Mouse (Mus musculus) large intestine, adult 2 months (tissue): ENCODE measurements around the gene Upk1b. TPM values are rescaled to one million over a fixed set of nuclear protein-coding genes. Genes with fewer than 3 reads are reported as not detected.
"Not testable (repeated sequence)": the region's sequence is repeated elsewhere in the genome, so short reads cannot be mapped to it uniquely, and the experiment has no call there.

Experiments used
- DNase-seq: peaks from one replicate; pipeline ENCODE4 v3.0.0-alpha.2; 2012; ENCODE audit warnings: low read depth, low spot score
- WGBS: fragments of 180-500 bp; shearing (Covaris S2); methylation state at CpG from one replicate; pipeline ENCODE4 v1.1.7; 2018; 5-methylcytosine and 5-hydroxymethylcytosine counted together
- polyA plus RNA-seq: library from polyadenylated mRNA; depleted of rRNA; stranded (reverse); fragments of >200 nt; gene quantifications from 2 replicates; pipeline ENCODE4 v1.2.3, GENCODE M21; 2012; rRNA removed

Gene Upk1b
- 9.1 and 10.3 TPM in 2 replicates for polyA plus RNA-seq

DNA sequence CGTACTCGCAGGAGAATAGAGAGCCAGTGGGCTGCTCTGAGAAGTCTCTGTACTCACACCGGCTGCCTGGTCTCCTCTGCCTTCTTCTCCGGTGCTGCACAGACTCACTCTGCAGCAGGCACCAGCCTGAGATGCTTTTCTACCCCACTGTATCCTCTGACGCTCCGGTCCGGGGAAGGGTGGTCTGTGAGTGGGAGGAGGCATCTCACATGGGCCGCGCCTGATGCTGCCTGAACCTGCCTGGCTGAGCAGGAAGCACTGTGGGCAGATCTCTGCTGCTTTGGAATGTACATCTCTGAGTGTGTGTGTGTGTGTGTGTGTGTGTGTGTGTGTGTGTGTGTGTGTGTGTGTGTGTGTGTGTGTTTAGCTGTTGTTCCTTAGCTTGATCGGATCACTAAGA, at the start of gene Upk1b:
TSS of gene Upk1b (minus strand) at position 238 of the 400 bp plus-strand sequence.
- DNase-seq: no peak
- WGBS: 43% methylated on average over 10 of the region's 10 CpGs

DNA sequence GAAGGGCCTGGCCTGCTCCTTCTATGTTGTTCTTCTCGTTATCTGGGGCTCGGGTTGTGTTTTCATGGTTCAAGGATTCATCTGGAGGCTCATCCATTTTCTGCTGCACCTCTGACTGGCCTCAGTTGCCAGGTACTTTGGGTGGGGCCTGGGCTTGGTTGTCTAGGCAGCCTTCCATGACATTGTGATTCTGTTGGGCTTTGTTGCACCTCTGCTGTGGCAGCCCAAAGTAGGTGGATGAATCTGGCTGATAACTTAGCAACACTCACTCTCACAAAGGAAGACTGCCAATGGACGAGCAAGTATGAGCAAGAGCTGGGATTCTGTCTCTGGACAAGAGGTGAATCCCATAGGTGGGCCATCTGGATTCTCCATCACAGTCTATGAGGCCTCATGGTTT, 28.5 kb upstream of the Upk1b start, which contains the start of gene 4930435E12Rik:
TSS of gene 4930435E12Rik (minus strand) at position 101 of the 400 bp plus-strand sequence.
- DNase-seq: no peak
- 86% methylated on average over 3 of the region's 3 CpGs for WGBS

DNA sequence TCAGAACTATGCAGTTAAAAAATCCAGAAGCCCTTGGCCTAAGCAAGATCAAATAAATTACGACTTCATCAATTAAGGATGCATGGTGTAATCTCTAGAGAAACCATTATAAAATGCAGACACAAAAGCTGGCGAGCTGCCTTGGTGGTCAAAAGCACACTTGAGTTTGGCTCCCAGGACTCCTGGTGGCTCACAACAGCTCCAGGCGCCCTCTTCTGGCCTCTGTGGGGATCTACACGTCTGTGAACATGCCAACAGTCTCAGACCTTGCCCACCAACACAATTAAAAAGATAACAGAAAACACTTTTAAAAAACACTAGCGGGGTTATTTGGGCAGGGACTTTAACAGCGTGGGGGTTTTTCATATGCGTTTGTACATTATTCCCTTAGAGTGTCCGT, 12.4 kb upstream of the Upk1b start:
- peak; percentile 55 for DNase-seq
- 16% methylated on average over 8 of the region's 8 CpGs for WGBS

DNA sequence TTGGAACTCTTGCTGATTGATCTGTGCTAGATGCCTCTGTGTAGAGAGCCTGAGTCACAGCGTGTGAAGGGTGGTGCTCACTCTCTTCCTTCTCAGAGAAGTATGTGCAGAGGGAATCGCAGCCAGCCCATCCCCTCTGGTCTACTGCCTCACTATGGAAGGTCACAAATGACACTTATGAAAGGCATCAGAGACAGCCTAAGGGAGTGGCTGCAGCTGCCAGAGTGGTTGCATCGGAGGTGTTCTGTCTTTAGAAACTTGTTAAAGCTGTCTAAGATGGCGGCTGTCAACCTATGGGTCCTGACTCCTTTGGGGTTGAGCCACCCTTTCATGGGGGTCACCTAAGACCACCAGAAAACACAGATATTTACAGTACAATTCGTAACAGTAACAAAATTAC, 10.1 kb upstream of the Upk1b start:
- no peak for DNase-seq
- WGBS: 60% methylated on average over 5 of the region's 5 CpGs

DNA sequence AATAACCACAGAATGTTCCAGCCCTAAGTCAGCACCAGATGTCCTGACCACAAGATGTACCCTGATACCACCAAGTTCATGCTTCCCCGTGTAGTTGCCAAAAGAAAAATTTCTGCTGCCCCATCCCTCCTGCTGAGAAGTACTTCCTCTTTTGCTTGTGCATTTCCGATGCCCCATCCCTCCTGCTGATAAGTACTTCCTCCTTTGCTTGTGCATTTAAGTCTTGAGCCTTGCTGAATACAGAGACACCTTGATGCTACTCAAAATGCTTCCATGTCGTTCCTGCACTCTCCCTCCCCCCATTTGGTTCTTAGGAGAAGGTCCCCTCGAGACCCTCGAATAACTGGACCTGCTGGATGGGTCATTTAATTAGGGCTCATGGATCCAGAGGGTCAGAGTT, 7.7 kb upstream of the Upk1b start:
- 91% methylated on average over 5 of the region's 5 CpGs for WGBS
- DNase-seq: not testable (repeated sequence)

DNA sequence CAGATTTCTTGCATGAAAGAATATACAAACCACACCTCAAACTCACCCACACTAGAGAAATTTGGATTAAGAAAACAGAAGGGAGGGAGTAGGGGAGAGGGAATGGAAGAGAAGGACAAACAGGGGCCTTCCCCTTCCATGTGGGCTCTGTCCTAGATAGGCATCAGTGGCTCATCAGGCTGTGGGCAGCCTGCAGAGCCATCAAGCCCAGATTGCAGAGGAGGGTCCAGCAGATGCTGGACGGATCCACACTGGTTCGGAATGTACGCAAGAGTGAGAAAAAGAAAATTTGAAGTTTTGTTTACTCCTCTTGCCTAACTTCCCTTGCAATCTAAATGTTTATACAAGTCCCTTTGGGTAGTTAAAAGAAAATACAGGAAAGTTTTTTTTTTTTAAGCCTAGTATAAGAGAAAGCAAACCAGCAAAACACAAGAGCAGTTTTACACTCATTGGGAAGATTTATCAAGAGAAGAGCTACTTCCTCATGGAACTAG, 1.1 kb downstream of the Upk1b start:
- 72% methylated on average over 3 of the region's 3 CpGs for WGBS
- DNase-seq: no peak

DNA sequence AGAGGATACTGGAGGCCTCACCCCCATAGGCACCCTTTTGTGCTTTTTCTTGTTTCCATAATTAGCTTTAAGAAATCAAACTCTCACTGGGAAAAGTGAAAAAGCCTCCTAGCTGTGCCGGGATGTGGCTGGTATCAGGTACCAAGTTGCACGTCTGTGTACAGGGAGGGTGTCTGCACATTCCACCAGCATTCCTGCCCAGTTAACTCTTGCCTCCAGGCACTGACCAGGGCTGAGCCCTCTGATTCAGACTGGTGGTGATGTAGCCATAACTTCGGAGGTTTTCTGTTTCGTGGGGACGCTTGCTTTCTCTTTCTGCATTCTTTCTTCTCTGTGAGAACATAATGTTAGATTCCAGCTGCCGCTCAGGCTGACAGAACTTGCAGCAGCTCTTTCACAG, 7.0 kb downstream of the Upk1b start:
- 73% methylated on average over 6 of the region's 6 CpGs for WGBS
- DNase-seq: no peak

DNA sequence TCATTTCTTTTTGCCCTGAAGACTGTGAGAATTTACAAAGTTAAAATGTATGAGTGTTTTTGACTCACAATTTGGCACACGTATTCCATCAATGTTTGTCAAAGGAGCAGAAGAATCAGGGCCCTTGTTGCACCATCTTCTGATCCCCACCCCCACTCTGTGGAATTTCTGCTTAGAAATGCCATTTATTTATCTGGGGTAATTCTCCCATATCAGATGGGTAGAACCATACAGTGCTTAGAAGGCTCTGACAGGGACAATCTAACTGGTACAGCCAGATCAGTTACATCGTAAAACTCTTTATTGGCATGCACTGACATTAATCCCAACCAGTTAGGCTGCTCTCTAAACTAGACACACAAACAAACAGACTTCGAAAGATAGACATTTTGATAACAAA, 10.2 kb downstream of the Upk1b start:
- no peak for DNase-seq
- 31% methylated on average over 3 of the region's 3 CpGs for WGBS

DNA sequence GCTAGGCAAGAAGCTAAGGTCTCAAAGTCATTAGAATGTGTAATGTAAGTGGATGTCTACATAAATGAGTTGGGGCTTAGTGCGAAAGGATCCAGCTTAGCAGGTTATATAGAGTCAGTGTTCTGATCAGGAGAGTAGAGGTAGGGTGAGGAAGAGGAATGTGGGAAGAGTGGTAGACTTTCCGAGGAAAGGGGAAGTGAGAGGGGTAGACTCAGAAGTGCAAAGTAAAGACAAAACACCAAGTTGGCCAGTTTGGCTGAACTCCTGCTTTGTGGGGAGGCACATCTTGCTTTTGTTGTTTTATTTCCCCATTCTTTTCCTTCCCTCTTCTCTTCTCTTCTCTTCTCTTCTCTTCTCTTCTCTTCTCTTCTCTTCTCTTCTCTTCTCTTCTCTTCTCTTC, 11.1 kb downstream of the Upk1b start:
- DNase-seq: no peak
- 90% methylated on average over 2 of the region's 2 CpGs for WGBS

DNA sequence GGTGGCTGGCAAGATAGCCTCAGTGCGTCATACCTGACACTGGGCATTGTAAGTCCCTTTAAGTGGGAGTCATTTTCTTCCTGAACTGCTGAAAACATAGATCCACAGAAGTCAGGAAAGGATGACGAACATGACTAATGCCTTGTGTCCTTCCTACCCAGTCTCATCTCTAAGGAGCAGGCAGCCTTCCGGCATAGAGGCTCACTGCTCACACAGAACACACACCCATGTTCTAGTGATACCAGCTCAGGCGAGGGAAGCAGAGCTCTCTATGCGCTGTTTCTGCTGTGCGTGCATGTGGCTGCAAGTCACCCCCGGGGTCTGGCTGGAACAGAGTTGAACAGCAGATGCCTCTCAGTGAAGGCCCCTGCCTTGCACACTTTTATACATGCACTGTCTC, 14.8 kb downstream of the Upk1b start:
- WGBS: 86% methylated on average over 7 of the region's 7 CpGs
- DNase-seq: no peak

DNA sequence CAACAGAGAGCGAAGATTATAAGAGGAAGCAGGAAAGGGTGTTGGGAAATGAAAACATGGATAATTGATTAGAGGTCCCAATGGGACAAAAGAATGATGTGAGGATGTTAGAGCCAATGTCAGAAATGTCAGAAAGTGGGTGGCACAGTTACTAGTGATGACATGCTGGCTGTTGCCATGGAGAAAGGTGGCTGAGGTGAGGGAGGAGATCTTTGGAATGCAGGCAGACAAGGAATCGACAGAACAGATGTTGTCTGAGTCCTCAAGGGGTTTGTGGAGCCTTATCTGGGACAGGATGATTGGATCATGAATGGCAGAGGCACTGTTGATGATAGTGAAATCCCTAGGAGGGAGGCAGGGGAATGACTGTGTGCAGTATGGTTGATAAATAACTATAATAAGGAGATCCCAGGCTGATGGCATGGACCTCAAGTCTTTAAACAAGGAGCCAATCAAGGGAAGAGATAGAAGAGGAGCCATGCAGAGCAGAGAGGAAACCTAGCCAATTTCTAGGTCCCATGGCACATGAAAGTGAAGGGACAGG, 17.5 kb downstream of the Upk1b start:
- 55% methylated on average over 2 of the region's 2 CpGs for WGBS
- DNase-seq: no peak

DNA sequence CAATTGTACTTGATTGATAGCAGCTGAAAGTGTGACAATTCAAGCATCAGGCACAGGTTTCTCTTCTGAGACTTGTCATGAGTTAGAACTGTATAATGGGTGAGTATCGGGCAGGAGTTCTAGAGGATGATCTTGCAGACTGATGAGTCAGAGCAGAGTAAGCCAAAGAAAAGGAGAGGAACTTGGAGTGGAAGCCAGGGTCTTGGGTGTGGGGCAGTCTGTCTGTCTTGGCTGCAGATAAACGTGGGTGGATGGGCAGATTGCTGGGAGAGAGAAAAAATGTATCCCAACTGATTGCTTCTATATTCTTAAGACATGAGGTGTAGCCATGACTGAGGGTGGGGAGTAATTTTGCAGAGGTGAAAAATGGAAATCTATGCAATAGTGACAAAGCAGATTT, 18.2 kb downstream of the Upk1b start:
- 58% methylated on average over 2 of the region's 2 CpGs for WGBS
- no peak for DNase-seq

DNA sequence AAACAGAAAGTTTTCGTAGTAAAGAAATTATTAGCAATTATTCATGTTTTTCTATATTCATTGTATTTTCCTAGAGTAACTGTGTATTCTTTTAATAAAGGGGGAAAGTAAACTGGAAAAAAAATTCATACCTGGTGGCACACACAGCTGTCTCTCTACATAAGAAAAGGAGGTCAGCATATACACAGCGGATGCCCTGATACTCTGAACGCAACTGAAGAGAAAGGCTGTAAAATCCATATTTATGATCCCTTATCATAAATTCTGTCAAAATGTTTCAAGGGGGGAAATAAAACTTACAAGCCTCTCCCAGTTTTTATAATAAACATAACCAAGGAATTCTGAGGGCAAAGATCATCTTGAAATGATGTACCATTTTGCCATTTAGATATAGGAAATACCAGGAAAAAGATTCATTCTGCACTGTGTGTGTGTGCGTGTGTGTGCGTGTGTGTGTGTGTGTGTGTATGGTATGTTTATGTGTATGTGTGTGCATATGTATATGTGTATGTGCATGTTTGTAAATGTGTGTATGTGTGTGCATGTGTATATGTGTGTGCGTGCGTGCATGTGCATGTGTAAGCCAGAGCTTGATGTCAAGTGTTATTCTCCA, 19.1 kb downstream of the Upk1b start:
- no peak for DNase-seq
- WGBS: 53% methylated on average over 7 of the region's 7 CpGs

DNA sequence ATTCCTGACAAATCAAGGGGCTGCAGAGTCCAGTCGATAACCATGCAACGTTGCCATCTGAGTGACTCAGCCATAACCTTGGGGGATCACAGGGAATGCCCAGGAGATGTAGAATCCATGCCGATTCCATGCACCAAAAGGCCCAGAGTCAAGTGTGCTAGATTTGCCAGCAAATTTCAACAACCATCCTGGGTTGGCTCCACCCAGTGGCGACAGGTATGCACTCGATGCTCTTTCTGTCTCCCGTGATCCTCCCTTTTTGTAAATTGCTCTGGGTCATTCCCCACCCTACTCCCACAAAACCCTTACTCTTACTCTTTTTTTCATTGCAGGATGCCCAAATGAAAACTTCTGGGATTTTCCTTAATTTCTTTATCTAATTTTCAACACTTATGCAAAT, 23.8 kb downstream of the Upk1b start:
- DNase-seq: no peak
- WGBS: 59% methylated on average over 6 of the region's 6 CpGs

DNA sequence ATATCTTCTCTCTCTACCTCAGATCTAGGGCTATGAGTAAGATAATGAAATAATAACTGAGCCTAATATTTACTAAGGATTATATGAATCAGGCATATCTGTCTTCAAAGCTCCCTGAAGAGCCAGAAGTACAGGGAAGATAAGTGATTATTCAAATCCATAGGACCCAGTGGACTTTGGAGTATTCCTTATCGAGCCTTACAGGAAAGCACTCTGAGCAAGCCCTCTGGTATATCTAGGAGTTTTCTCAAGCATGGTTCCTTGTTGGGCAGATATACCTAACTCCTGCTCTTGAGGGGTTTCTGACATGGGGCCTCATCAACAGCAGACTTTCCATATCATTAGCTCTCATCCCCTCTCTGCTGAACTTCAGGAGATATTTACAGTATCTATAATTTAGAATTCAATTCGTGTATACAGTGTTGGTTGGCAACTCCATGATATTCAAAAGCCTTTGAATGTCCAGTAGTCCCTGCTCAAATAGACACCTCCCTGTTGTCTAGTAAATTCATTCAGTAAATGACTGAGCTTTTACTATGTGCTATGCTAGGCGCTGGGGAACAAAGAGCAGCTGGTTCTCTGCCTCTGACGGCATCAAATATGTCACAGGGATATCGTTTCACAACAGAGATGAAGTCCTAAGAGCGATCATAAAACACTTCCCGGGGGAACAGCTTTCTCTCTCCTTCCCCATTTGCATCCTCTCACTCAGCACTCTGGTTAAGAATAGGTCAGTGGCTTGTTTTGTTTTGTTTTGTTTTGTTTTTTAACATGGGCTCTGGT, 25.0 kb downstream of the Upk1b start:
- WGBS: 18% methylated on average over 7 of the region's 7 CpGs
- no peak for DNase-seq

DNA sequence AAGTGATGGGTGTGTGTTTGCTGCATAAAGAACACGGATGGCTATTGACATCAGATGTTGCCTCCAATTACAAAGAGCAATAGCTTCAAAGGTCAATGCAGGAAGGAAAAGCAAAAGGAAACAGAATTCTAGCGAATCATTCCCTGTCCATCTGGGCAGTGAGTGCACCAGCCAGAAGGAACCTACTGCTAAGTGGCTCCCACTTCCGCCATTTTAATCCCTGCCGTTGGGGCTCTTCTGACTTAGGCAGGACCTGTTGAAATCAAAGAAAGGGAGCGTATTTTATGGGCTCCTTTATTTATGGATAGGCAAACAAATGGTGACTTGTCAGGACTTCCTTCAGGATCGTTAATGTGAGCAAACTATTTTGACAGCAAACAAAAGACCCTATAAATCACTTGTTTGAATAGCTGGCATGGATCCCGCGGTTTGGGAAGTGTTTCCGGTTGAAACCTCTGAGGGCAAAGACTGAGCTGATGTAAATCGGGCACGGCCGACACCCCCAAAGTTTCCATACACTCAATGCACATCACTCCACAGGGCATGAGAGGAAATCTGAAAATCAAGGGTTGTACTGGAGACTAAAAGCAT, 27.1 kb downstream of the Upk1b start:
- WGBS: 7% methylated on average over 12 of the region's 12 CpGs
- DNase-seq: peak; percentile 63

DNA sequence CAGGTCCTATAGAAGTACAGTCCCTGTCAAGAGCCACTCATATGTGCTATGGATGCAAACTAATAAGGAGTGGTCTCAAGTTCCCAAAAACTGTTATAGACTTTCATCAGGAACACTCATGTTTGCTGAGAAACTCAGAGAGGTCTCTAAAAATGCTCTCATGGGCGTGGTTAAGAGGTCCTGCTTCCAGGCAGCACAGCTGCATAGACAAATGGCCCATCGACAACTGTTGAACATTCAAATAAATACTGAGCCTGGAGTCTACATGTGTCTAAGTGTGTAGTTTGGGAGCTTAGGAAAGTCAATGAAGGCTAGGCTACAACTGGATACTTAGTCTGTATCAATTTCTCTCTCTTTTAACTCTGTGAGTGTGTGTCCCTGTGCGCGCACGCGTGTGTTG, 29.0 kb downstream of the Upk1b start:
- WGBS: 89% methylated on average over 6 of the region's 6 CpGs
- no peak for DNase-seq

DNA sequence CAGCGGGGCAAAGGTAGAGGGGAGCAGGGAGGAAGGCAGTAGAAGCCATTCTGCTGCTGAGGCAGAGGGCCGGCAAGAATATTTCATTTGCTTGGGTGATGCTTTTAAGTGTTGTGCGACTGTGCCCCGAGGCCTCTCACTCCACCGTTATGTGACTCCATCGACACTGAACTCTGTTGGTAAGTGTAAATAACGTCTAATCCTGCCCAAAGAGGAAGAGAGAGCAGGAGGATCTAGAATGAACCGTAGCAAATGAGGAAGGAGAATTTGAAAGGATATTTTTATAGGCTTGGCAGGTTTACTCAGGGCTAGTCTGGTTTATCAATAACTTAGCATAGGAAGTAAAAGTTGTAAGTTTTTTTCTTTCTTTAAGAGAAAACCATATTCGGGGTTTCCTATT, 30.6 kb downstream of the Upk1b start:
- DNase-seq: no peak
- WGBS: 31% methylated on average over 9 of the region's 9 CpGs

DNA sequence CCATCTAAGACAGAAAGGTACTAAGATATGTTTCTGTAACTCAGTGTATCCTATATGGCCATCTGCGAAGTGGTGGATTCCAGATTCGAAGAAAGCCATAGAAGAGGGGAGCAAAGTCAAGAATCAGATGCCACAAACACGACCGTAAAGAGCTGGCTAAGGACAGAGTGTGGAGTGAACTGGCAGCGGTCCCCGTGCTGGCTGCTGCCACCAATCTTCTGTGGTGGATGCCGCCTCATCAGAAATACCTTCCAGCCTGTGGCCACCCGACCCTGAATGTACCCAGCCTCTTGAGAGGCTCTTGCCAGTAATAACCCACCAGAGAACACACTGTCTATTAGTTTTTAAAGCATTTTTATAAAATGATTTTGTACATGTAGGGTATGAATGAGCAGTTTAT, 31.7 kb downstream of the Upk1b start:
- DNase-seq: no peak
- 93% methylated on average over 8 of the region's 8 CpGs for WGBS

DNA sequence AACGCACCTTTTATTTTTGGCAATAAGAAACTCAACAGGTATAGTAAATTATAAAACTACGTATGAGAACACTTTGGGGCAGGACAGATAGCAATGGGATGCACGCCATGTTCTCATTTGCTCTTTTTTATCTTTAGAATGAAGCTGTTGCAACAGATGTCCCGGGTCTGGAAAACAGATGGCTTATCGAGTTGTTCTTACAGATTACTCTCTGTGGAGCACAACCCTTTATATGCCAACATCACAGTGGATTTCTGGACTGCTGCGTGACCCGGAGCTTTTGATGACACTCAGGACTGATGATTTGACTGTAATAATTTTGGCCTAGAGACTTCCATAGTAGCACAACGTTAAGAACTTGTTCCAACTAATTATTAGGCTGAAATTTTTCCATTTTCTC, 32.4 kb downstream of the Upk1b start:
- no peak for DNase-seq
- WGBS: 89% methylated on average over 8 of the region's 8 CpGs

DNA sequence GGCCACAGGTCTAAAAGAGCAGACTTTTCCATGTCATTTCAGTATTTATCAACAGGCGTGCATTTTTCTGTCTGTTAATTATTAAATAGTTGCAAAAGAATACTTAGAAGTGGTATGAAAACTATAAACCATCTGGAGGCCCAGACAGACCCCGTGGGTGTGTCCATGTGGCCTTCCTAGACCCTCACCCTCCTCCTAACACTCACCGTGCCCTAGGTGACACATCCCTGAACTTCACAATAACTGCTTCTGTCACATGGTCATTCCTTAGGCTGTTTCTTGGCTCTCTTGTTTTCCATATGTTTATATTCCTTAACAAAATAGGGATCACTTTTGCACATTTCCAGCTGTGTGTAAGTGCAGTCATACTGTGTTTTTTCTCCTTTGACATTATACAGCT, 33.5 kb downstream of the Upk1b start:
- 49% methylated on average over 3 of the region's 3 CpGs for WGBS
- DNase-seq: no peak
